Mouse (Mus musculus) monocyte, adult 5-6 weeks (primary cell): Measurements from ENCODE around the gene Ramp3. TPM values are rescaled to one million over a fixed set of nuclear protein-coding genes. Genes with fewer than 3 reads are reported as not detected.
A peak's percentile ranks its signal among the peaks of the same experiment; 100 is the strongest.
"Not testable (repeated sequence)": the region's sequence is repeated elsewhere in the genome, so short reads cannot be mapped to it uniquely, and the experiment has no call there.

ENCODE experiments used
- ATAC-seq: fragments of 153-309, 156-312 bp; replicated peaks from 2 replicates; pipeline ENCODE4 v1.8.0; 2017; ENCODE audit warnings: mild to moderate bottlenecking; ENCODE audit not compliant: low TSS enrichment, insufficient number of reproducible peaks, severe bottlenecking, poor library complexity, low FRiP score
- total RNA-seq: library from RNA; stranded (forward); fragments of 200-1000, 200-491, 200-594 nt; gene quantifications from 3 replicates; pipeline ENCODE4 v1.2.3, GENCODE M21; 2017

Ramp3 gene
- total RNA-seq: not detected in 3 replicates

DNA sequence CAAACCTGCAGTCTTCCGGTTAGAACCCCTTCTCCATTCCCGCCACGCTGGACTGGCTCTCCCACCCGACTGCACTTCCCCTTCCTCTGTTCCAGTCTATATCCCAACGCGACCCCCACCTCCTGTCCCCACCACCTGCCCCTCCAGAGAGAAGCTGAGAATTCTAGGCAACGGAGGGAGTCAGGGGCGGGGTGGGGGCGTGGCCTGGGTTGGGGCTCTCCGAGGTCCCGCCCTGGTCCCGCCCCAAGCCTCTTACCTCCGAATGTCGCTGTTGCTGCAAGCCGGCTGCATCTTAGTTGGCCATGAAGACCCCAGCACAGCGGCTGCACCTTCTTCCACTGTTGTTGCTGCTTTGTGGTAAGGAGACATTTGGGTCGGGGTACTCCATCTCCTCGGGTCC, at the start of gene Ramp3:
Ramp3 (plus strand) TSS at position 251 of the 400 bp plus-strand sequence.
- no peak for ATAC-seq

DNA sequence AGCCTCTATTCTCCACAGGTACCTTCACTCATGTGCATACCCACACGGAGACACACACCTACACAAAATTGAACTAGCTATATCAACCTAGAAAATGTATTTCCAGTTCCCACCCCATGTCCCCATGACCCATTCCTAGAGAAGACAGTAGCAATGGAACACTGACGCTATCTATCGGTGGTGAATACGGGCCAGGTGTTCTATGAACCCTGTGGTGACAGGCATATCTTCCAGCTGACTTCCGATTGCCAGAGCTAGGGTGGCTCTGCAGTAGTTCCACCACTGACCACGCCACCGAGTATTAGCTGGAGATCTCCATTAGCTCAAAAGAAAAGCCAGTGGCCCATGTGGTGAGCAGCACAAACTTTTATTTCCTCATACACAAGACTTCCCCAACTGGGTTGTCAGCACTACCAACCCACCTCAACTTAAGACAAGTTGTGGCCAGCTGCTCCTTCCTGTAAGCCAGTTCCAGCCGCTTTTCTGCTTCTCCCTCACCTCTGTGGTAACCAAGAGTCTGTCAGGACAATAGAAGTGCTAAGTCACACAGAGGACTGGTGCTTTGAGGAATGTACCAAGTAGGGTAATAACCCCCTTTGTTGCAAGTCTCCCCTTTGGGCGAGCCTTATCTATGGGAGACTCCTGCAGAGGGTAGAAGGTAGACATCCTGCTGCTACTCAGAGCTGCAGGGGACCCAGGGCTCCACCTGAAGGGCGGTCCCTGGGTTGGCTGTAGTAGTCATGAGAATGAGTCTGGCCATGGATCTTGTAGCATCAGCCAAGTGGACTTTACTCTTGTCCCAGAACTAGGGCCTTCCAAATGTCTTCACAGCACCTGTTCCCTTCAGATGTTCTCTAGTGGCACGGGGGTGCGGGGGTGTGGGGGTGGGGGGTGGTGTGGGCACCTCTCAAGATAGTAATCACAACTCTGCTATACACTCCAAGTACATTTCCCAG, 42.8 kb upstream of the Ramp3 start:
- peak; percentile 42; the same call in 1 of the 2 replicates for ATAC-seq

DNA sequence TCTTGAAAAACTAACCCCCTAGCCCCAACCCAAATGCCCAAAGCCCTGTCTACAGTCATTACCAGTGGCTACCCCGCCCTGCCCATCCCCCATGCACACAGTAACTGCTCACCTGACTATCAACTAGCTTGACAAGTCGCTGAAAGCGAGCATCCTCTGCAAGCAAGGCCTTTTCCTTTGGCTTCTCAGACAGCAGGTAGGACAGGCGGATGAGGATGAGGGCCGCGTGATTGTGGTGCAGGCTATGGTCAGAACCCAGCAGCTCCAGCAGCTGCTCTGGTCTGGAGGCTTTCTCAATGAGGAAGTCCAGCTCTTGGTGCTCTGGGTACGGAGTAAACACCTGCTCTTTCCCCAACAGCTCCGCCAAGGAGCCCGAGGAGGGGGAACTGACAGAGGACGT, 34.6 kb upstream of the Ramp3 start:
- no peak for ATAC-seq

DNA sequence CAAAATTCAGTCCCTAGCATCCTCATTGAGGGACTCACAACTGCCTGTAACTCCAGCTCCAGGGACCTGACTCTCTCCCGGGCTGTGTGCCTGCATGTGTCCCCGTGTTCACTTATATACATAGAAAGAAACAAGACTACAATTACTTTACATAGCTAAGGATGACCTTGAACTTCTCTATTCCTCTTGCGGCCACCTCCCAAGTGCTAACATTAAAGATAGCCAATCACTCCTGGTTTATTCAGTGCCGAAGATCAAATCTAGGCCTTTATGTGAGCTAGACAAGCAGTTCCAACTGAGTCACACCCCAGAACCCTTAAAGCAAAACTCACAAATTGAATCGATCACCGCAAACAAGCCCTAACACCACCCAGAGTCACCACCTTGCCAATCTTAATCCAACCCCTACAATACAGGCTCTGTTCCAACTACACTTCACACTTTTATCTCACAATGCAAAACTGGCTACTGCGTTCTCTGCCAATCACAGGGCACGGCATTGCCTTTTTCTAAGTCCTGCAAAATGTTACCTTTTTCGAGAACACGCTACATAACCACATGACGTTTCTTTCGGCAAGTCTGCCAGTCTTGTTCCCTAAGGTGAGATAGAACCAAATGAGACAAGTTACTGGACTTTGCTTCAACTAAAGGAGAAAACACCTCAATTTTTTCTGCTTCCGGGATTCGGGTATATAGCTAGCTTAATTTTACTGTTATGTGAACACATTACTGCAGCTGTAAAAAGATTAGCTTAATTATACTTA, 33.5 kb upstream of the Ramp3 start:
- ATAC-seq: no peak

DNA sequence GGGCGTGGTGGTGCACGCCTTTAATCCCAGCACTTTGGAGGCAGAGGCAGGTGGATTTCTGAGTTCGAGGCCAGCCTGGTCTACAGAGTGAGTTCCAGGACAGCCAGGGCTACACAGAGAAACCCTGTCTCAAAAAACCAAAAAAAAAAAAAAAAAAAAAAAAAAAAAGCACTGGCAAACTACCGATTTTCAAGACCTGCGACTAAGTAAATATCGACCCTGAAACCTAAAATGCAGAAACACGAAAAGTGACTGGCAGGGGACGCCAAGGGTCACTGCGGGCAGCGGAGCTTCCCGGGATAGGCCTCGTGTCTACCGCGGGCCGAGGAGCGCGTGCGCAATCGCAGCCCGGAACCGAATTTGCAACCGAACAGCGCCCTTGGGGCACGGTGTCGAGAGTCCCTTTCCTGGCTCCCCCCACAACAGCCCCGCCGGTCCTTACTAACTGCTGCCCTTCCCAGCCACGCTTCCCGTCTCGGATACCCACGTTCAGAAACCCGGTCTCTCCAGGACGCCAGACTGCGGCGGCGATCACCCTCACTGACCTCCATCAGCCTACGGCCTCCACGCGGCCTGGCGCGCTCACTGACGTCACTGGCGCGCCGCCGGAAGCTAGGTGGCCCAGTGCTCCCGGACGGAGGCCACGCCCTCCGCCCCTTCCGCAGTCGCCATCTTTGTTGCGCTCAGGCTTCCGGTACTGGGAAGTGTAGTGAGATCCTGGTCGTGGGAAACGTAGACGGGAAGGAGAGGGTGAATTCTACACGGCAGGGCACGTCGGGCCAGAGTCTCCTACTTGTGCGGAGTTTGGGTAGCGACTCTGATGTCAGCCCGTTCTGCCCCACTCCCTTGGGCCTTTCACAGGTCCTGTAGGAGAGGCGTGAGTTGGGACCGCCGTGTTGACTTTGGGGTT, 32.6 kb upstream of the Ramp3 start, which contains the start of gene Tbrg4:
Tbrg4 (minus strand) TSS at position 590 of the 910 bp plus-strand sequence.
- ATAC-seq: peak; percentile 70

DNA sequence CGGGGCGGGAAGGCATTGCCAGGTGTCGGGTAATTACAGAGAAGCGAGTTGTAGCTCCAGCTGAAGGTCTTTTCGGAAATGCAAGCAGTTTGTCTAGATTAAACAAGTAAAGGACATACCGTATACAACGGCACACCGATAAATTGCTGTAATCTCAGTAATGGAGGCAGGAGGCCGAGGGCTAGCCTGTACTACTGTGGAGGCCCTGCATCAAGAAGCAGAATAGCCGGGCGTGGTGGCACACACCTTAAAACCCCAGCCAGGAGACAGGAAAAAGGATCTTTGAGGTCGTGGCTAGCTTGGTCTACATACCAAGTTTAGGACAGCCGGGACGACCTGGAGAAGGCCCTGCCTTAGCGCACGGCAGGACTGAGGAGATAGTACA, 31.9 kb upstream of the Ramp3 start:
- ATAC-seq: peak; percentile 3; the same call in 1 of the 2 replicates

DNA sequence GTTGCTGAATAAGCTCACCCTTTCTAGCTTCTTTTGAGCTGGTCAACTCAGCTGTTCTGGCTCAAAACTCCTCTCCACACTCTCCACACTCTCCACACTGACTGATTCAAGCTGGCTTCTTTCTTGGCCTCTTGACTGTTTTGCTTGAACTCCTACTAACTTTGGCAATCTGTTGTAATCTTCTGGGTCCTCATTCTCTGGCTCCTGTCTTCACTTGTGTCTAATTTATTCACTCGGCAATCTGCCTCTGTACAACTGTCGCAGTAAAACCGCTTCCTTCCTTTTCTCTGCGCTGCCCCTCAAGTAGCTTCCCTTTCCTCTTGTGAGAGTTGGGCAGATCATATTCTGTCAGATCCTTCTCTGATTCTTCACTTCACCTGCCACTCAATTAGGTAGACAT, 30.6 kb upstream of the Ramp3 start:
- peak; percentile 47 for ATAC-seq

DNA sequence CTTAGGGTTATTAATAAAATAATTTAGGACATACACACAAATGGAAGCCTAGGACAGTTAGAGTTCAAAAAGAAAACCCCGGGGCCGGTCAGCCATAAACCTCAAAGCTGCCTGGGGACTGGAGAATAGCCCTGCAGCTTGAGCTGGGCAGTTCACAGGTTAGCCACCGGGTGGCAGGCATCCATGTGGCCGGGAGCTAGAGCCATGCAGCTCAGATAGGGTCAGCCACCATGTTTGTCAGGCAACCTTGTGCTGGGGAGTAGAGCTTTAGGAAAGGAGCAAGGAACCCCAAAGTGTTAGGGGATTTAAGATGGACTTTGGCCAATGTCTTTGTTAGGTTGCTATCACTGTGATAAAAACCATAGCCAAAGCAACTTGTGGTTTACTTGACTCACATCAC, 29.8 kb upstream of the Ramp3 start:
- ATAC-seq: no peak; the same call in 1 of the 2 replicates

DNA sequence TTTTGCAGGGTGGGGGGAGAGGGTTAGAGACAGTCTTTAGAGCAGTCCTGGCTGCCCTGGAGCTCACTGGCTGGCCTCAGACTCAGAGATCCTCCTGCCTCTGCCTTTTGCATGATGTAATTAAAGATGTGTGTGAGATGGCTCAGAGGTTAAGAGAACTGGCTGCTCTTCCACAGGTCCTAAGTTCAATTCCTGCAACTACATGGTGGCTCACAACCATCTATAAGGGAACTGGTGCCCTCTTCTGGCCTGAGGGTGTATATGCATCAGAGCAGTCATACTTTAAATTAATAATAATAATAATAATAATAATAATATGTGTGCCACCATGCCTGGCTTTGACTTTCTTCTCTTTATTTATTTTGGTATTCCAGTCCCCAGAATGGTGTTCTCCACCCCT, 28.7 kb upstream of the Ramp3 start:
- ATAC-seq: no peak

DNA sequence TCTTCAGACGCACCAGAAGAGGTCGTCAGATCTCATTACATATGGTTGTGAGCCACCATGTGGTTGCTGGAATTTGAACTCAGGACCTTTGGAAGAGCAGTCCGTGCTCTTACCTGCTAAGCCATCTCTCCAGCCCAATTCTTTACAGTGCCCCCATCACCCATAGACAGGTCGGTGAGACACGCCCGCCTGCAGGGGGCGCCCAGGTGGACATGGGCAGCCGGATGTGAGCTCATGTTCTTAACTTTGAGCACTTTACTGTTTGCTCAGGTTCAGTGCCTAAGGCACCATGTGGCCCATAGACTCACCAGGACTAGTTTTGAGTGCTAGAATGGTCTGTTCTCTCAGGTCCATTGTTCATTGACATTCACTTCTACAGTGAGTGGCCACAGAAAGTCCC, 22.2 kb upstream of the Ramp3 start:
- ATAC-seq: no peak

DNA sequence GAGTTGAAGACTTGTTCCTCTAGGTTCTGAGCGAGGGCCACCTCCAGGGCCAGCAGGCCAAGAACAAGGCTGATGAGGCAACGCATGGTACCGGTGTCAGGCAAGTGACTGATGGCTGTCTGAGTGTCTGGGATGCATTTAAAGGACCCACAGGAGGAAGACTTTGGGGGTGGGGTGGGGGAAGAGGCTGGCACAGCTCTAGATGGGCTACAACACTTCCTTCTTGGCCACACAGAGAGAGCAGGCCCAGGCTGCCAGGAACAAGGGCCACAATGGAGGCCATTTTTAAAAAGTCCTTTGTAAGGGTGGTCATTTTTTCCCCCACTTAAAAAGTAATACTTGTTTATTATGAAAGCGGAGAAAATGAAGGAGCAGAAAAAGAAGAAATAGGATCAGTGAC, 19.8 kb upstream of the Ramp3 start, which contains the start of gene Wap:
Wap (minus strand) TSS at position 101 of the 400 bp plus-strand sequence.
- no peak for ATAC-seq

DNA sequence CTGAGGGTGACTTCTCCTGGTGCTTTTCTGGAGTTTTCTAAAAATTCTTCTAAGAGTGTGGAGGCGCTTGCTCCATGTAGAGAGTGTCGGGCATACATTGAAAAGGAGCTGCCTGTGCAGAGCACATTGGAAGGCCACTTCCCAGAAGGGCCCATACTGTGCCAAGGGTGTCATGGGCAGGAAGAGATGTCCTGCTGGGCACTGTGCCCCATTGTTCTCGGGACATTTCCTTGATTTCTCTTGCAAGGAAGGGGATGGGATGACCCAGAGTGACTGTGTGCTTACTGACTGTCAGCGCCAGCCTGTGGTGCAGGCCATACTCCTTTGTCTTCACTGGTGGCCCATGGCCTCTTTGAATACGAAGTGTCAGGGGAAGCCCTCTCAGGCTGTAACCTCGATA, 19.2 kb upstream of the Ramp3 start:
- no peak for ATAC-seq

DNA sequence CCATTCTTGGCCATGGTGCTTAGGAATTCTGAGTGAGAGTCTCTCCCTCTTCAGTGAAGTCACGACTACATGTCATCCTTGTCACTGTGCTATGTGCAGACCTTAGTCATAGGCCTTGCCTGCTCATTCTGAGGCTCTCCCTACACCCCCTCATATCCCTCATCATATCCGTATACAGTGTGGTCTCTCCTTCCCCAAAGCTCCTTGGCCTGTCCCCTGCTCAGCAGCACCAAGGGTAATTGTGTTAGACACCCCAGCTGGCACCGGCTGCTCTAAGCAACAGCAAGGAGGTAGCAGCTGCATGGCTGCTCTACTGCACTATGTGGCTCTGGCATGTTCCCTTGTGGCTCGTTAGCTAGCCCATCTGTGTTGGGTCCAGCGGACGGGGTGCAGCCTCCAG, 13.8 kb upstream of the Ramp3 start:
- ATAC-seq: 0 out of 2 replicates have a peak, but pooled peaks have one; percentile 7

DNA sequence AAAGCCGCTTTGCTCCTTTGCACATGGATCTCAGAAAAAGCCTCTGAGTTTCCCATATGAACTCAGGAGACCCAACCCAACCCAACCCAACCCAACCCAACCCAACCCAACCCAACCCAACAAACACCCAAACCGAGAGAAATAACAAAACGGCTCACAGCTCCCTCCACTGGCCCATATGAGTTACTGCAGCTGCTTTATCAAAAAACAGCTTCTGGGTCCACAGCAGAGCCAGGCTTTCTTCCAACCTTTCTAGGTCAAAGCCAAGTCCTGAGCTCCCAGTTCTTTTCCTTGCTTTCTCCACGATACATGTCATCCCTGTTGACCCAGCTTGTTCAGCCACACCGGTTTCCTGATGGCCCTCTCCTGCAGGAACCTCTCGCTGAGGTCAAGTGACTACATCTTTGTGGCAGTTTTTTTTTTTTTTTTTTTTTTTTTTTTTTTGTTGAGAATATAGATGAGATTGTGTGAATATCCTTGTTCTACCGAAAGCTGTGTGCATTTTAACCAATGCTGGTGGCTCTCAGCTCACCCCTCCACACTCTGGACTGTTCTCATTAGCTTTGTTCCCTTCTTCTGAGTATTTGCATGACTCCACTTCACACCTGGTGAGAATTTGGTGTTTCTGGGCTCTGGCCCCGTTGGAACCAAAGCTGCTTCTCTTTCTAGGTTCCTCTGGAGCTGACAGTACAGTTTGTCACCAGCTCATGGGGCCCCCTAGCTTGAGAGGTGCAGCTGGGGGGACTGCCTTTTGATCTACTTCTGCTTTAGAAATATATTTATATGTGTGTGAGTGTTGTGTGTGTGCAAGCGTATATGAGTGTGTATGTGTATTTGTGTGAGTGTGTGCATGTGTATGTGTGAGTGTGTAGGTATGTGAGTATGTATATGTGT, 10.2 kb upstream of the Ramp3 start:
- no peak for ATAC-seq

DNA sequence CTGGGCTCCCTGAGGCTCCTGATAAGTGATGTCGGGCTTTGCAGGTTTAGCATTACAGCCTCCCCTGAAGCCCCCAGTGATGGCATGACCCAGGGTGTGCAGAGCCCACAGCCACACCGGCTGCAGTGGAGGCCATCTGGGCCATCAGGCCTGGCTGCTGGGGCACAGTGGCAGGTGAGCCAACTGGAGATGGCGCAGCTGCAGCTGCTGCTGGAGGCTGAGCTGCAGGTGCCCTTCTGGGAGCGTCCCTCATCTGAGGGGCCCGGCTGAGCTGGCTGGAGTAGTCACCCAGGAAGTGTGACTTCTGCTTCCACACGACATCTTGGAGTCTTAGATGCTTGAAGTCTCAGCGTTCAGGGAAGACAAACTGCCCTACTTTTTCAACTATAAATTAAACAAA, 7.8 kb upstream of the Ramp3 start:
- no peak for ATAC-seq

DNA sequence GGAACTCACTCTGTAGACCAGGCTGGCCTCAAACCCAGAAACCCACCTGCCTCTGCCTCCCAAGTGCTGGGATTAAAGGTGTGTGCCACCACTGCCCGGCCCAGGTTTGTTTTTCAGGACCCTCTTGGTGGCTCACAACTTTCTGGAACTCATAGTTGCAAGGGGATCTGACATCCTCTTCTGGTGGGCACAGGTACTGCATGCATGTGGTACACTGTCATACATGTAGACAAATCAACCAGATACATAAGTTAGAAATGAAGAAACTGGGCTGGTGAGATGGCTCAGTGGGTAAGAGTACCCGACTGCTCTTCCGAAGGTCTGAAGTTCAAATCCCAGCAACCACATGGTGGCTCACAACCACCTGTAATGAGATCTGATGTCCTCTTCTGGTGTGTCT, 5.3 kb upstream of the Ramp3 start:
- not testable (repeated sequence) for ATAC-seq

DNA sequence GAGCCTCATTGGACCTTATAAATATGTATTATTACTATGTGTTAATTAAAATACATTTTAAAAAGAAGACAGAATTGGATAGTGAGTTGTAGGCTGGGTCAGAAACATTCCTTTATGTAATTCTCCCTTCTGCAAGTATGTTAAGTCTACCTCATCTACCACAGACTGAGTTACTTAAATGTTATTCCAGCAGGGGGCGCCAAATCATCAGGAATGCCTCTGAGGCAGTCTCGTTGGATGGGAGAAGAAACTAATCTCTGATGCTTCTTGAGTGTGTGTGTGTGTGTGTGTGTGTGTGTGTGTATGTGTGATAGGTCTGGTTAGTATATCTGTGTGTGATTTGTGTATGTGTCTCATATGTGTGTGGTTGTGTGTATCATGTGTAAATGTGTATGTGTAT, 3.4 kb upstream of the Ramp3 start:
- peak; percentile 60; the same call in 1 of the 2 replicates for ATAC-seq

DNA sequence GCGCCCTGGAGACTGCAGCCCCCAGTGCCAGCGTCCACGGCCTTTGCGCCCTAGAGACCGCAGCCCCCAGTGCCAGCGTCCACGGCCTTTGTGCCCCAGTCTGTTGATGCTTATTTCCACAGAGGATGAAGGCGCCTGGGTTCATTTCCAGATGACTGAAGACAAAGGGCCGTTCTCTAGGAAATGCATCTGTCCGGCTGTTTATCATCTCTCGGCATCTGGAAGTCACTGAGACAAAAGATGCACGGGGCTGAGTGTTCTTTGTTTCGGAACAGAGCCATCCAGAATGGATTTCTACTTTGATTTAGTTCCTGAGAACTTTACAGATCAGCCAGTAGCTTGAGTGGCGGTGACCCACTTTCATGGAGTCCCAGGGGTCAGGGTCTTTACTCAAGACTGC, 2.9 kb downstream of the Ramp3 start:
- no peak for ATAC-seq
